Mouse (Mus musculus): ENCODE measurements around the gene Wiz. TPM values are rescaled to one million over a fixed set of nuclear protein-coding genes. Genes with fewer than 3 reads are reported as not detected.

Gene Wiz
- polyA plus RNA-seq, 1 experiment from 2014 or later, result 59.2 TPM

- H3K4me1 ChIP-seq (ENCODE audit: control insufficient read depth, insufficient read depth, low read length), result peaks cover 9% of the 10 kb centered on the region
- H3K9me3 ChIP-seq (ENCODE audit: control insufficient read depth, low read length), result no peaks in the 10 kb centered on the region
- H3K4me3 ChIP-seq (replicated peaks; ENCODE audit: low read depth, low read length), result no peak overlapping the region
- no peak overlapping the region for H3K4me2 ChIP-seq (ENCODE audit: low read length)
- no peak overlapping the region for H3K27ac ChIP-seq (replicated peaks; ENCODE audit: low read depth, low read length)
- no peaks in the 10 kb centered on the region for H3K27me3 ChIP-seq (ENCODE audit: control insufficient read depth, insufficient read depth, low read length)
- H3K36me3 ChIP-seq (ENCODE audit: control insufficient read depth, insufficient read depth, low read length), result peaks cover 87% of the 10 kb centered on the region
- no peak for DNase-seq
- WGBS, result 95% methylated on average over 7 of the region's 7 CpGs
- H3K9ac ChIP-seq (replicated peaks; ENCODE audit: low read length), result no peak overlapping the region
- ATAC-seq (ENCODE audit: low FRiP score, low TSS enrichment), result no peak
Measured at GRCm38 (mm10) chr17:32358192-32358942, 30.9 kb downstream of the Wiz start.

GRCm38 (mm10) chr17:32356766-32357760 is 32.2 kb downstream of the Wiz start:
- Histone ChIP-seq H3K4me1 (ENCODE audit: control insufficient read depth, insufficient read depth, low read length) (no peaks in the 10 kb centered on the region), H3K27ac (replicated peaks; ENCODE audit: low read depth, low read length) (no peak overlapping the region), H3K36me3 (ENCODE audit: control insufficient read depth, insufficient read depth, low read length) (peaks cover 80% of the 10 kb centered on the region), H3K9ac (replicated peaks; ENCODE audit: low read length) (no peak overlapping the region), H3K4me3 (replicated peaks; ENCODE audit: low read depth, low read length) (no peak overlapping the region), H3K27me3 (ENCODE audit: control insufficient read depth, insufficient read depth, low read length) (no peaks in the 10 kb centered on the region), H3K9me3 (ENCODE audit: control insufficient read depth, low read length) (no peaks in the 10 kb centered on the region), H3K4me2 (ENCODE audit: low read length) (no peak overlapping the region)
- WGBS, result 78% methylated on average over 24 of the region's 24 CpGs
- ATAC-seq (ENCODE audit: low FRiP score, low TSS enrichment) (no peak), DNase-seq (no peak)

GRCm38 (mm10) chr17:32356281-32356680 is 33.0 kb downstream of the Wiz start:
- Histone ChIP-seq H3K9ac (replicated peaks; ENCODE audit: low read length) (no peak overlapping the region), H3K9me3 (ENCODE audit: control insufficient read depth, low read length) (no peaks in the 10 kb centered on the region), H3K4me1 (ENCODE audit: control insufficient read depth, insufficient read depth, low read length) (no peaks in the 10 kb centered on the region), H3K27me3 (ENCODE audit: control insufficient read depth, insufficient read depth, low read length) (no peaks in the 10 kb centered on the region), H3K27ac (replicated peaks; ENCODE audit: low read depth, low read length) (no peak overlapping the region), H3K36me3 (ENCODE audit: control insufficient read depth, insufficient read depth, low read length) (peaks cover 73% of the 10 kb centered on the region), H3K4me2 (ENCODE audit: low read length) (no peak overlapping the region), H3K4me3 (replicated peaks; ENCODE audit: low read depth, low read length) (no peak overlapping the region)
- DNase-seq (no peak), ATAC-seq (ENCODE audit: low FRiP score, low TSS enrichment) (no peak)
- 86% methylated on average over 9 of the region's 9 CpGs for WGBS

GRCm38 (mm10) chr17:32355031-32355430 is 34.2 kb downstream of the Wiz start:
- Histone ChIP-seq H3K9me3 (ENCODE audit: control insufficient read depth, low read length) (no peaks in the 10 kb centered on the region), H3K9ac (replicated peaks; ENCODE audit: low read length) (no peak overlapping the region), H3K27me3 (ENCODE audit: control insufficient read depth, insufficient read depth, low read length) (no peaks in the 10 kb centered on the region), H3K4me3 (replicated peaks; ENCODE audit: low read depth, low read length) (no peak overlapping the region), H3K4me1 (ENCODE audit: control insufficient read depth, insufficient read depth, low read length) (0 out of 2 replicates have a peak, but pooled peaks cover 4% of the 10 kb centered on the region), H3K36me3 (ENCODE audit: control insufficient read depth, insufficient read depth, low read length) (peaks cover 60% of the 10 kb centered on the region), H3K4me2 (ENCODE audit: low read length) (no peak overlapping the region), H3K27ac (replicated peaks; ENCODE audit: low read depth, low read length) (peak overlapping the region; percentile 61; the same call in 1 of the 2 replicates)
- ATAC-seq (ENCODE audit: low FRiP score, low TSS enrichment) (no peak), DNase-seq (no peak)
- WGBS, result 91% methylated on average over 6 of the region's 6 CpGs

- WGBS, result 29% methylated on average over 5 of the region's 5 CpGs
- peak overlapping the region; percentile 61 for H3K27ac ChIP-seq (replicated peaks; ENCODE audit: low read depth, low read length)
- ATAC-seq (ENCODE audit: low FRiP score, low TSS enrichment) (no peak), DNase-seq (peak; percentile 36)
- no peak overlapping the region for H3K4me2 ChIP-seq (ENCODE audit: low read length)
- no peaks in the 10 kb centered on the region for H3K9me3 ChIP-seq (ENCODE audit: control insufficient read depth, low read length)
- no peak overlapping the region for H3K4me3 ChIP-seq (replicated peaks; ENCODE audit: low read depth, low read length)
- no peak overlapping the region for H3K9ac ChIP-seq (replicated peaks; ENCODE audit: low read length)
- no peaks in the 10 kb centered on the region for H3K27me3 ChIP-seq (ENCODE audit: control insufficient read depth, insufficient read depth, low read length)
- peaks cover 8% of the 10 kb centered on the region for H3K4me1 ChIP-seq (ENCODE audit: control insufficient read depth, insufficient read depth, low read length)
- H3K36me3 ChIP-seq (ENCODE audit: control insufficient read depth, insufficient read depth, low read length), result peaks cover 52% of the 10 kb centered on the region
Measured at GRCm38 (mm10) chr17:32354211-32354610, 35.0 kb downstream of the Wiz start.

- DNase-seq (peak; percentile 66), ATAC-seq (ENCODE audit: low FRiP score, low TSS enrichment) (no peak)
- no peak overlapping the region for H3K9ac ChIP-seq (replicated peaks; ENCODE audit: low read length)
- no peaks in the 10 kb centered on the region for H3K9me3 ChIP-seq (ENCODE audit: control insufficient read depth, low read length)
- WGBS, result 41% methylated on average over 4 of the region's 4 CpGs
- H3K4me2 ChIP-seq (ENCODE audit: low read length), result no peak overlapping the region
- no peak overlapping the region for H3K4me3 ChIP-seq (replicated peaks; ENCODE audit: low read depth, low read length)
- peaks cover 10% of the 10 kb centered on the region for H3K4me1 ChIP-seq (ENCODE audit: control insufficient read depth, insufficient read depth, low read length)
- H3K27me3 ChIP-seq (ENCODE audit: control insufficient read depth, insufficient read depth, low read length), result no peaks in the 10 kb centered on the region
- H3K27ac ChIP-seq (replicated peaks; ENCODE audit: low read depth, low read length), result peak overlapping the region; percentile 61
- H3K36me3 ChIP-seq (ENCODE audit: control insufficient read depth, insufficient read depth, low read length), result peaks cover 47% of the 10 kb centered on the region
Measured at GRCm38 (mm10) chr17:32353696-32354095, 35.5 kb downstream of the Wiz start.

GRCm38 (mm10) chr17:32351726-32352125 is 37.5 kb downstream of the Wiz start:
- Histone ChIP-seq H3K27me3 (ENCODE audit: control insufficient read depth, insufficient read depth, low read length) (no peaks in the 10 kb centered on the region), H3K9me3 (ENCODE audit: control insufficient read depth, low read length) (no peaks in the 10 kb centered on the region), H3K4me3 (replicated peaks; ENCODE audit: low read depth, low read length) (no peak overlapping the region), H3K9ac (replicated peaks; ENCODE audit: low read length) (no peak overlapping the region), H3K4me1 (ENCODE audit: control insufficient read depth, insufficient read depth, low read length) (peaks cover 15% of the 10 kb centered on the region), H3K36me3 (ENCODE audit: control insufficient read depth, insufficient read depth, low read length) (peaks cover 27% of the 10 kb centered on the region), H3K27ac (replicated peaks; ENCODE audit: low read depth, low read length) (no peak overlapping the region), H3K4me2 (ENCODE audit: low read length) (no peak overlapping the region)
- DNase-seq (no peak), ATAC-seq (ENCODE audit: low FRiP score, low TSS enrichment) (no peak)

- Histone ChIP-seq H3K4me1 (ENCODE audit: control insufficient read depth, insufficient read depth, low read length) (peaks cover 15% of the 10 kb centered on the region), H3K4me2 (ENCODE audit: low read length) (peak overlapping the region; percentile 90), H3K4me3 (replicated peaks; ENCODE audit: low read depth, low read length) (peak overlapping the region; percentile 88; the same call in 1 of the 2 replicates), H3K9me3 (ENCODE audit: control insufficient read depth, low read length) (no peaks in the 10 kb centered on the region), H3K27me3 (ENCODE audit: control insufficient read depth, insufficient read depth, low read length) (no peaks in the 10 kb centered on the region), H3K27ac (replicated peaks; ENCODE audit: low read depth, low read length) (no peak overlapping the region), H3K36me3 (ENCODE audit: control insufficient read depth, insufficient read depth, low read length) (peaks cover 23% of the 10 kb centered on the region), H3K9ac (replicated peaks; ENCODE audit: low read length) (no peak overlapping the region)
- WGBS, result 81% methylated on average over 3 of the region's 3 CpGs
- DNase-seq (no peak), ATAC-seq (ENCODE audit: low FRiP score, low TSS enrichment) (no peak)
Measured at GRCm38 (mm10) chr17:32351269-32351668, 38.0 kb downstream of the Wiz start.

Data from midbrain, embryonic 14.5 days (tissue).